In the genomic region with DNA sequence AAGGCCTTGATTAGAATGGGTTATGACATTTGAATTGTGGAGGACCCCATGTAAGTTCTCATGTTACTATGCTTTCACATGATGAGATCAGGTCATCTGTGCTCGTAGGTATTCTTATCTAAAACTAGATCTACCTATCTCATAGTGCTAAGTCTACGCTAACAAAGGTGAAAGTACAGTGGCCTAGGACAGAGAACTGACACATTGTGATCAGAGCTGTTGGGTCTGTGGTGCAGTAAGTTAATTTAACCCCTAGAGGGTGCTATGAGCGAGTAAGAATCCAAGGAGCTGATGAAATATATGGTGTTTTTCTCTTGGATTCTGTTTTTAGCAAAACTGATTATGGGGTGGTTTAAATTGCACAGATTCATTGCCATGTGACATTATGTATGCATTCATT, we compare ENCODE assay signal across 10 mouse cellular contexts.
DNase-seq lines count a peak whose midpoint lies in the region; ATAC-seq and TF ChIP-seq lines count a peak whose summit lies in the region.
"Had no signal": no experiment of that assay in that cellular context is flagged by ENCODE, and none has a peak within 500 bp of the region (broad histone marks: within the 10 kb centered on the region; RNA-seq: fewer than 3 reads in every experiment).

No protein-coding gene starts in this region.

- H3K27ac ChIP-seq in limb, embryonic 11.5 days (replicated peaks; ENCODE audit: low read depth, low read length) = no peak overlapping the region
- no peak overlapping the region for H3K27ac ChIP-seq in limb, embryonic 10.5 days
- no peak overlapping the region for H3K27ac ChIP-seq in liver, postnatal 0 days (ENCODE audit: low read depth)
- H3K27ac ChIP-seq: embryonic facial prominence, embryonic 13.5 days; liver, embryonic 13.5 days had no signal

- no peak for ATAC-seq in limb, embryonic 11.5 days (ENCODE audit: insufficient number of reproducible peaks, low FRiP score, low TSS enrichment, low read depth)
- ATAC-seq in liver, postnatal 0 days = no peak
- ATAC-seq in inflammation-experienced regulatory T-cells, adult 6 months = no peak

- no peak overlapping the region for H3K4me3 ChIP-seq in limb, embryonic 11.5 days (ENCODE audit: low read depth, low read length)
- no peak overlapping the region for H3K4me3 ChIP-seq in limb, embryonic 10.5 days
- no peak overlapping the region for H3K4me3 ChIP-seq in liver, postnatal 0 days (ENCODE audit: low read depth, low read length)
- H3K4me3 ChIP-seq: embryonic facial prominence, embryonic 13.5 days; liver, embryonic 13.5 days had no signal

- H3K9me3 ChIP-seq in limb, embryonic 11.5 days (ENCODE audit: control insufficient read depth, low read length) = no peaks in the 10 kb centered on the region
- no peaks in the 10 kb centered on the region for H3K9me3 ChIP-seq in limb, embryonic 10.5 days (replicated peaks)
- no peaks in the 10 kb centered on the region for H3K9me3 ChIP-seq in liver, postnatal 0 days (ENCODE audit: low read length)
- H3K9me3 ChIP-seq: embryonic facial prominence, embryonic 13.5 days; liver, embryonic 13.5 days had no signal

- H3K9ac ChIP-seq in limb, embryonic 11.5 days (ENCODE audit: low read length) = no peak overlapping the region
- no peak overlapping the region for H3K9ac ChIP-seq in liver, postnatal 0 days (replicated peaks)
- H3K9ac ChIP-seq: embryonic facial prominence, embryonic 13.5 days; liver, embryonic 13.5 days had no signal

- H3K4me2 ChIP-seq in limb, embryonic 11.5 days (ENCODE audit: low read depth, severe bottlenecking) = no peak overlapping the region
- H3K4me2 ChIP-seq in liver, postnatal 0 days (ENCODE audit: low read depth, low read length) = no peak overlapping the region
- H3K4me2 ChIP-seq: embryonic facial prominence, embryonic 13.5 days; liver, embryonic 13.5 days had no signal

- TF ChIP-seq CTCF in liver, postnatal 0 days (IDR thresholded peaks at IDR 0.05; ENCODE audit: low read depth) = peak; percentile 58

- TF ChIP-seq EP300 in liver, postnatal 0 days (IDR thresholded peaks at IDR 0.05; ENCODE audit: low read depth) = no peak

- 38% methylated on average over 3 of the region's 3 CpGs for WGBS in limb, embryonic 11.5 days
- WGBS in limb, embryonic 10.5 days = 48% methylated on average over 3 of the region's 3 CpGs
- WGBS in liver, postnatal 0 days (ENCODE audit: insufficient replicate concordance) = 17% methylated on average over 3 of the region's 3 CpGs

- DNase-seq in adrenal gland, postnatal 14 days = peak; percentile 4
- no peak for DNase-seq in adrenal gland, postnatal 4 days (ENCODE audit: low spot score in 2 of 2)
- peak; percentile 24 for DNase-seq in limb, embryonic 11.5 days (ENCODE audit: low spot score)
- DNase-seq in limb, embryonic 10.5 days (ENCODE audit: low spot score) = no peak
- DNase-seq in embryo, embryonic 11 days = peak; percentile 43
- DNase-seq in liver, postnatal 0 days = no peak
- no peak for DNase-seq in gastrocnemius, postnatal 4 days (ENCODE audit: low spot score in 2 of 2)
- DNase-seq: liver, embryonic 13.5 days had no signal

- H3K36me3 ChIP-seq in limb, embryonic 11.5 days (ENCODE audit: control insufficient read depth, insufficient read depth, low read length) = no peaks in the 10 kb centered on the region
- no peaks in the 10 kb centered on the region for H3K36me3 ChIP-seq in limb, embryonic 10.5 days
- H3K36me3 ChIP-seq in liver, postnatal 0 days (replicated peaks; ENCODE audit: insufficient read depth, low read length) = no peaks in the 10 kb centered on the region
- H3K36me3 ChIP-seq: embryonic facial prominence, embryonic 13.5 days; liver, embryonic 13.5 days had no signal

- no peaks in the 10 kb centered on the region for H3K27me3 ChIP-seq in limb, embryonic 11.5 days (ENCODE audit: control insufficient read depth, insufficient read depth, low read length)
- H3K27me3 ChIP-seq in limb, embryonic 10.5 days (ENCODE audit: low read depth, poor library complexity, severe bottlenecking) = no peaks in the 10 kb centered on the region
- H3K27me3 ChIP-seq in liver, postnatal 0 days (ENCODE audit: insufficient read depth, low read length) = no peaks in the 10 kb centered on the region
- H3K27me3 ChIP-seq: embryonic facial prominence, embryonic 13.5 days; liver, embryonic 13.5 days had no signal

- no peaks in the 10 kb centered on the region for H3K4me1 ChIP-seq in limb, embryonic 11.5 days (ENCODE audit: control insufficient read depth, insufficient read depth, low read length)
- no peaks in the 10 kb centered on the region for H3K4me1 ChIP-seq in limb, embryonic 10.5 days
- H3K4me1 ChIP-seq in liver, postnatal 0 days (ENCODE audit: insufficient read depth) = no peaks in the 10 kb centered on the region
- H3K4me1 ChIP-seq: embryonic facial prominence, embryonic 13.5 days; liver, embryonic 13.5 days had no signal

Comparison
In these comparisons a context has a peak if more than half of its experiments do, and no peak if none do; other contexts are left out.
1. DNase-seq: peak in adrenal gland, postnatal 14 days (single experiment), limb, embryonic 11.5 days (single experiment) and embryo, embryonic 11 days (single experiment); none in adrenal gland, postnatal 4 days (0 of 2), limb, embryonic 10.5 days (single experiment), liver, postnatal 0 days (single experiment) and gastrocnemius, postnatal 4 days (0 of 2).